Mouse (Mus musculus) cerebral cortex, adult 2 months (tissue): ENCODE results near the gene Gm49416.

Experiments
- WGBS: fragments of 180-500 bp; shearing (Covaris S2); methylation state at CpG from one replicate; pipeline ENCODE4 v1.1.7; 2018; 5-methylcytosine and 5-hydroxymethylcytosine counted together

The Gm49416 gene

DNA sequence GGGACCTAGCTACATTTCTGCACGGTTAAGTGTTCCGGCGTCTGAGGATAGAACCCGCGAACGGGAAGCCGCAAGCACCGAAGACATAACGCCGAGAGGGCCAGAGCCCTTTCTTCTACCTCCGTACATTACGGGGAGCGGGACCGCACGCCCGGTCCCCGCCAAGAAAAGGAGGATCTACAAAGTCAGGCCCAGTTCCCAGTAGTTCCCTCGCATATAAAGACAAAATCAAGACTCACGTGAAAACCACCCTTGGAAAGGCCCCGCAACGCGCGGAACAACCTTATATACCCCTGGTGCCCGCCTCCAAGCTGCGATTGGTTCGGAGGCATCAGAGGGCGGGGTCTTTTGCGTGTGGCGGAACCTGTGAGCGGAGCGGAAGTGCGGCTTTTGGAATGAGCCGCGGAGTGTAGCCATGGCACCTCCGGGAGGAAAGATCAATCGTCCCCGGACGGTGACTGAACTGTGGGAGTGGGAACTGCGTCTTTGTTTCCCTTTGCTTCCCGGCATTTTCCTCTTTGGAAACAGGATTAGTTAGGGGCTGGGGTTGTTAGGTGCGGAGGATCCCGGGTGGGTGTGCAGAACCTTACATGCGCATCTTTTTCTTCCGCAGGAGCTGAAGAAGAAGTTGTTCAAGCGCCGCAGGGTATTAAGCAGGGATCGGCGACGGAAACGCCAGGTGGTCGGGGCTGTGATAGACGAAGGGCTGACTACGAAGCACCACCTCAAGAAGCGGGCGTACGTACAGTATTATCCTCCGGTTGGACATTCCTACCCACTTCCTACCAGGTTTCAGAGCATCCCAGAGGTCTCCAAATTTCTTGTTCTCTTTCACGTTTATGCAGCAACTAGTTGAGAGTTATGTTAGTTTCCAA, at the start of gene Gm49416, which contains the start of gene 1810009A15Rik:
TSS of gene Gm49416 (plus strand) at position 416 of the 875 bp plus-strand sequence.
TSS of gene 1810009A15Rik (plus strand) at position 343 of the 875 bp plus-strand sequence.
- under 1% methylated on average over 58 of the region's 58 CpGs for WGBS

DNA sequence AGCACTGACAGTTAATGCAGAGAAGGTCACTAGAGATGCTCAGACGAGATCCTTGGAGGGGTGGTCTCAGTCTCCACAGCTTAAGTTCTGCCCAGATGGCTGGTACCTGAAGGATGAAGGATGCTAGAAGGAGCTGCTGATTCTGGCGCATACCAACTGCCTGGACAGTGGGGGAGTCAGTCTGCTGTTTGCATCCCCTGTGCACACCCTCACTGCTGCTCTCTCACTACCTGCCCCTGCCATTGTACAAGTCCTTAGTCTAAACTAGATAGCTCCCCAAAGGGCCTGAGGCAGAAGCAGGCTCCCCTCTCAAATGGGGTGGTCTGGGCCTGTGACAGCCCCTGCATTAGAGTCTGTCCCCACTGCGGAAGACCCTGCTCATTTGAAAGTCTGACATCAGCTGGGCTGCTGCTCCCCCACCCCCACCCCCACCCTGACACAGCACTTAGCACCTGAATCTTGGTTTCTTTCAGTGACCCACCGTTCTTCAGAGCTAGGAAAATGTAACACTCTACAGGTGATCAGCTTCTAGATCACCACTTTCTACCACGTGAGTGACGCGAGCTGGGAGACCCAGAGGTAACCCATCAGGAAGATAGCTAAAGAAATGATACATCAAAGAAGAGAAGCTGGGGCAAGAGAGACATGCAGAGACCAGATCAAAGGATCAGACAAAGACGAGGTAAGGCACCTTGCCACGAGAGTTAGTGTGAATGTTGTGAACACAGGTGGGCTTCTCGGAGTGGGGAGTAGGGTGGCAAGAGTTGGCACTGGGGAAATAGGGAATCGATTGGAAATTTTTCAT, 49.4 kb upstream of the Gm49416 start, which contains the start of gene Gng3:
TSS of gene Gng3 (minus strand) at position 92 of the 805 bp plus-strand sequence.
- 35% methylated on average over 11 of the region's 11 CpGs for WGBS

DNA sequence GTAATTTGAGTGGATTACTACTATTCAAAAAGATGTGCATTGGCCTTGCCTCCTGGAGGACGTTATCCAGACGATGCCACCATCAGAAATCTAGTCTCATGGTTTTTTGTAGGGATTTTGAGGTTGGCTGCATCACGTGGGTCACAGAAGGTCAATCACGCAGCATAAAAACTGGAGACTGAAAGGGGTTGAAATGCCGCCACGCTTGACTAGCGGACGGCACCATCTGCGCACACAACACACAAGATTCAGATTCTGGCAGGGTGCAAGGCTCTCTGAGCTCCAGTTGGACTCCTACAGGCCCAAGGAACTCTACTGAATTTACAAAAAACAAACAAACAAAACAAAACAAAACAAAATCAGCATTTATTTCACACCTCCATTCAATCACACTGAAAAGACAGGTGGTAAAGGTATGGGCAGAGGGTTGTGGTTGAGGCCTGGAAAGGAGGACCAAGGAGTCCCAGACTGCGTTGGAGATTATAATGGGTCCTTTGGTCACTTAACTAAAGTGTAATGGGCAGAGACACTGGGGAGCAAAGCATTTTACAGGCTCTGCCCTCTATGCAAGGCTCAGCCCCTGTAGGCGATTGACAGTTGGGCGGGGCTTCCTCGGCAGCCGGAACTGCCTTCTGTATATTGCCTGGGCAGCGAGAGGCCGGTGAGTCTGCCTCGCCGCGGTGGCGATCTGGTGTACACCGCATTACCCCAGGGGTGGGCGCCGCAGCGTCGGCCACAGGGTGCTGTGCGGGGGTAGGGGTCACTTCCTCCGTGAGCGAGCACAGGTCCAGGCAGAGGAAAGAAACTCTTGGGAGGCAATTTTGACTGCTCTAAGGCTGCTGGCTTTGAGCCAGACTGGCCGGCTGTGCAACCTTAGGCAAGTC, 48.6 kb upstream of the Gm49416 start:
- WGBS: 11% methylated on average over 29 of the region's 29 CpGs

DNA sequence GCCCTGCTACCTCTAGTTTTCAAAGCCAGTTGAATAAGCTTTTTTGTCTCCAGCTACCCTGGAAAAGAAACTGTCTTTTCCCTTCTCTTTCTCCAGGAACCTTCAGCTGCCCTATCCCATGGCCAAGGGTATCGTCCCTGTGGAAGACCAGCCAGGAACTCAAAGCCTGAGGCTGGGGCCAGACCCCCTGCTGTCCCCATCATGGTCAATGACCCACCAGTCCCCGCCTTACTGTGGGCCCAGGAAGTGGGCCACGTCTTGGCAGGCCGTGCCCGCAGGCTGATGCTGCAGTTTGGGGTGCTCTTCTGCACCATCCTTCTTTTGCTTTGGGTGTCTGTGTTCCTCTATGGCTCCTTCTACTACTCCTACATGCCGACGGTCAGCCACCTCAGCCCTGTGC, 47.7 kb upstream of the Gm49416 start:
- WGBS: 66% methylated on average over 7 of the region's 7 CpGs

DNA sequence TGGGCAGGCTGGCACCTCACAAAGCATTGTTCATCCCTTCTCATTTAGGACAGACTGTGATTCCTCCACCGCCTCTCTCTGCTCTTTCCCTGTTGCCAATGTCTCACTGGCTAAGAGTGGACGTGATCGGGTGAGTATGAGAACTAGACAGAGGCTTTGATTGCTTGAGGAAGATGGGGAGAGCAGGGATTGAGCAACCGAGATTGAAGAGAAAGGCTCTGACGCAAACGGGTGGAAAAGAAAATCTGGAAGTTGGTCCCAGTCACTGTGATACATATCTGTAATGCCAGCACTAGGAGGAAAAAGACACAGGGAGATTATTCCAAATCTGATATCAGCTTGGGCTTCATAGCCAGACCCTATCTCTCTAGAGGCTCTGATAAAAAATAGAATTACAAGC, 45.8 kb upstream of the Gm49416 start:
- 72% methylated on average over 6 of the region's 6 CpGs for WGBS

DNA sequence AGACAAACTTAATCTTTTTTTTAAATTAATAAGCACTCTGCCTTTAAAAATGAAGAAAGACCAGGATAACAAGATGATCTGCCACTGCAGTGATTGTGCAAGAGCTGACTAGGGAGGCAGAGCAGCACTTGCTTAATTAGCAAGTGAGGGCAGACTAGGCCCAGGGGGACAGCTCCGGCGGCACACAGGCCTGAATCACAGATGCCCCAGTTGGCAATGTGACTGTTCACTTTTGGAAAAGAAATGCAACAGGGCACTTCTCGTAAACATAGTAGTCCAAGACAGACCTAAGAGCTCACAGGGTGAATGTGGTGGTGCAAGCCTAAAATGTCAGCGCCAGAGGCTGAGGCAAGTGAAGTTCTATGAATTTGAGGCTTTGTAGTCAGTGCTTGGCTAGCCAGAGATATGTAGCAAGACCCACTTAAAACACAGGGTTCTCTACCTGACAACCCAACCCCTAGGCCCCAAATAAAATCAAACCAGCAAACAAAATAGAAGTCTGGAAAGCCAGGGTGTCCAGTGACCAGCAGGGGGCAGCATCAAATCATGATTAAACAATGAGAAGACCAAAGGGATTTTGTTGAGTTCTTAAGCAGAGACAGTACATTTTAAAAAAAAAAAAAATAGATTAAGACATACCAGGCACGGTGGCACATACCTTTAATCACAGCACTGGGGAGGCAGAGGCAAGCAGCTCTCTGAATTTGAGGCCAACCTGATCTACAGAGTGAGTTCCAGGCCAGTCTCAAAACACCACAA, 44.2 kb upstream of the Gm49416 start:
- 34% methylated on average over 5 of the region's 5 CpGs for WGBS

DNA sequence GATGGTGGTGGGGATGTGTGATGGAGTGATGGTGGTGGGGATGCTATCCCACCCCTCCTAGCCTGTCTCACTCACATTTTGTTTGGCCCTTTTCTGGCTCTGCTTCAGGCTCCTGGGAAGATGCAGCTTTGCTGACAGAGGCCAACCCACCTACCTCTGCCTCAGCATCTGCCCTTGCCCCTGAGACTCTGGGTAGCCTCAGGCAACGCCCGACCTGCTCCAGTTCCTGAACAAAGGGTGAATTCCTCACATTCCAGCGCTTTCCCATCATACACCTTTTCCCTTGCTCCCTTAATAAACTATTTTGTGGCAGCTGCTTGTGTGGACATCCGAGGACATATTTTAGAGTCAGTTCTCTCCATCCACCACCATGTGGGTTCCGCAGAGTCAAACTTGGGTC, 40.4 kb upstream of the Gm49416 start:
- 84% methylated on average over 5 of the region's 5 CpGs for WGBS

DNA sequence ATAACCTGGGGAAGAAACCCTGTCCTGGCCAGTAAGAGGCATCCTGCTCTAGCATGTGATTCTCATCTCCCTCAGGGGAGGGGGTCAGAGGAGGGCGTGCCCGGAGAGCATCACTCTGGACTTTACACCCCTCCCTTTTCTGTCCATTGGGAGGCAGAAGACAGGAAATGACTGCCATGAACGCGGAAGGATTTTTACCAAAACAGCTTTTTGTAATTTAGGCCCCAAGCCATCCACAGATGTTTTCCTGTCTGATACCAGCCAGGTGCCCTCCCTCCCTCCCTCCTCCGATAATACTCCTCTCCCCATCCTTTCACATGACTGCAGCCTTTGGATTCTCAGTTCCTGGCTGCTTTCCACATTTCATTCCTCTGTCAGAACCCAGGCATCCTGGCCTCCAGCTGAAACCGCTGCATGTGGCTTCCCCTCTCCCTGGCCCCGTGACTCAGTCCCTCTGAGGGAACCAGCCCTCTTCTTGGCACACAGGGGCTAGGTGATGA, 38.3 kb upstream of the Gm49416 start, which contains the start of gene Lrrn4cl:
TSS of gene Lrrn4cl (plus strand) at position 367 of the 500 bp plus-strand sequence.
- 23% methylated on average over 7 of the region's 7 CpGs for WGBS

DNA sequence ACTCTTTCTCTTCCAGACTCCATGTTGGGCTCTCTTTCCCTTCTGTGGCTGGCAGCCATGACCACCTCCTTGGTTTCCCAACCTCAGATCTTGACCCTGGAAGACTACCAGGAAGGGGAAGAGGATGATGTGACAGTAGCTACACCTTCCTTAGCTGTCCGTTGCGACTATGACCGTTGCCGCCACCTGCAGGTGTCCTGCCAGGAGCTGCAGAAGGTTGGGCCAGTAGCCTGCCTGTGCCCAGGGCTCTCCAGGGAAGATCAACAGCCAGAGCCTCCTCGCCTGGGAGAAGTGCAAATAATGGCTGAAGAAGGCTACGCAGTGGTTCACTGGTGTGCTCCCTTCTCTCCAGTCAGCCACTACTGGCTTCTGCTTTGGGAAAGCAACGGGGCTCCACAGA, 37.1 kb upstream of the Gm49416 start:
- 70% methylated on average over 7 of the region's 7 CpGs for WGBS

DNA sequence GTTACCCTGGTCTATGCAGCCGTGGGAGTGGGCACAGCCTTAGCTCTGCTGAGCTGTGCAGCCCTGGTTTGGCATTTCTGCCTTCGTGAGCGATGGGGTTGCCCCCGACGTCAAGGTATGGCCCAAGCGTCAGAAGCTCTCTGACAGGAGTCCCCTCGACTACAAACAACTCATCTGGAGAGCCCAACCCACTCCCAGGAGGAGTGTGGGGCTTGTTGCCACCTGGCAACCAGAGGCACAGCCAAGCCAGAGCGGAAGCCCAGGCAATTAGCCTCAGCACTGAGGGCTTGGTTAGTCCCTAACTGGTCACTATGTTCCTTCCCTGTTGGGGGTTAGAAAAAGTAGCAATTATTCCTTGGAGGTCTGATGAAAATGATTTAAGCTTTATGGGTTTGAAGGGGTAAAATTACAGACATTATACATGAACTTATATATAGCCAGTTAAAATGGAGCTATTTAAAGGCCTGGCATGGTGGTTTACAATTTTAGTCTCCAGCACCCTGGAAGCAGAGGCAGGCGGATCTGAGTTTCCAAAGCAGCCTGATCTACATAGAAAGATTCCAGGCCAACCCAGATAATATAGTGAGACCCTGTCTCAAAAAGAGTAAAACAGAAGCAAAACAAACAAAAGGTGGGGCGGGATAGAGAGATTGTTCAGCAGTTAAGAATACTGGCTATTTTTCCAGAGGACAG, 36.3 kb upstream of the Gm49416 start:
- 40% methylated on average over 10 of the region's 10 CpGs for WGBS

DNA sequence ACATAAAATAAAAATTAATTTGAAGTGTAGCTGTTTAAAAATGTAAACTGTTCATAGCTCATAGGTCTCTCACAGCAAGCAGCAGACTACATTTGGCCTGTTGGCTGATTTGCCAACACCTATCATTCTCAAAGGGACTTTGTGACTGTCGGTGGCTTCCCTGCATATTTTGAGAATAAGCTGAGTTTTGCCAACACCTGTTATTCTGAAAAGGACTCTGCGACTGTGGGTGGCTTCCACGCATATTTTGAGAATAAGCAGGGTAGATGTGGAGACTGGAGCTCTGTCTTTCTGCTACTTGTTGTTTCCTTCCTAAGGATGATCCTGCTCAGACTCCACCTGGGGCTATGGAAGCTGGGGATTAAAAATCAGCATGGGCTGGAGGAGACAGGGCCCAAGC, 35.6 kb upstream of the Gm49416 start:
- WGBS: 36% methylated on average over 3 of the region's 3 CpGs

DNA sequence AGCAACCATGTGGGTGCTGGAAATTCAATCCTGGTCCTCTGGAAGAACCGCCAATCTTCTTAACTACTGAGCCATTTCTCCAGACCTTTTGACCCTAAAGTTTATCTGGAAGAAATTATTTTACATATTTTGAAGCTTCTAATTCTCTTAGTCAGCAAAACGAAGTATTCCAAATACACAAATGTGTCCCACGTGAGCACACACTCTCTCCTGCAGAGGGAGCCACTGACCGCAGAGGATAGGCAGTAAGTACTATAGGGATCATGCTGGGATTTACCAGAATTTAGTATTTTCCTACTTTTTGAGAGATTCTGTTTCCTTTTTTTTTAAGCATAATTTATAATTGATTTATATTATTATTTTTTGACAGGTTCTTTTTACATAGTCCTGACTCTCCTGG, 31.0 kb upstream of the Gm49416 start:
- 35% methylated on average over 4 of the region's 4 CpGs for WGBS

DNA sequence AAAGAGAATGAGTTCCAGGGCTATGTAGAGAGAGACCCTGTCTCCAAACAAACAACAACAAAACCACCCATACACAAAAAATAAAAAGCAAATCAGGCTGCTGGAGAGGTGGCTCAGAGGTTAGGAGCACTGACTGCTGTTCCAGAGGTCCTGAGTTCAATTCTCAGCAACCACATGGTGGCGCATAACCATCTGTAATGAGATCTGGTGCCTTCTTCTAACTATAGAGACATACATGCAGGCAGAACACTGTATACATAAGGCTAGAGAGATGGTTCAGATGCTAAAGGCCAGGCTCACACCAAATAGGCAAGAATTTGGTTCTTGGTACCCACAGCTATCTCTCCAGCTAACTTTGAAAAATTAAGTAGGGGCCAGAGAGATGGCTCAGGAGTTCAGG, 29.7 kb upstream of the Gm49416 start:
- WGBS: 6% methylated on average over 1 of the region's 1 CpGs

DNA sequence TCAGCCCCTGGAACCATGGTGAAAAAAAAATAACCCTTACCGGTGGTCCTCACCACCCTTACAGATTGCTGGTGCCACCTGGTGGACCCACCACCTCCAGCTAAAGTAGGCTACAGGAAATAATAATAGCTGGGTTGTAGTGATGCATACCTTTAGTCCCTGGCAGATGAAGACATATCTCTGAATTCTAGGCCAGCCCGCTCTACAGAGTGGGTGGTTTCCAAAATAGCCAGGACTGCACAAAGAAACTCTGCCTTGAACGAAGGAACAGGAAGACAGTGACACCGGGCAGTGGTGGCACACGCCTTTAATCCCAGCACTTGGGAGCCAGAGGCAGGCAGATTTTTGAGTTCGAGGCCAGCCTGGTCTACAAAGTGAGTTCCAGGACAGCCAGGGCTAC, 24.5 kb upstream of the Gm49416 start:
- WGBS: 52% methylated on average over 6 of the region's 6 CpGs

DNA sequence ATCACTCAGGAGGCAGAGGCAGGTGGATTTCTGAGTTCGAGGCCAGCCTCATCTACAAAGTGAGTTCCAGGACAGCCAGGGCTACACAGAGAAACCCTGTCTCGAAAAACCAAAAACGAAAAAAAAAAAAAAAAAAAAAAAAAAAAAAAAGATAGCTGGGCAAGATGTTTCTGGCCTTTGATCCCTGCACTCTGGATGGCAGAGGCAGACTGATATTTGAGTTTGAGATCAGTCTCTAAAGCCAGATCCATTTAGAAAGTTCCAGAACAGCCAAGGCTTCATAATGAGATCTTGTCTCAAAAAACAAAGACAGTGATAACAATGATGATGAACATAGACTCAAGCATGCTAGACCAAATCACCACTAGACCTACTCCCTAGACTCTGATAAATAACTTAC, 18.3 kb upstream of the Gm49416 start:
- WGBS: 77% methylated on average over 3 of the region's 3 CpGs

DNA sequence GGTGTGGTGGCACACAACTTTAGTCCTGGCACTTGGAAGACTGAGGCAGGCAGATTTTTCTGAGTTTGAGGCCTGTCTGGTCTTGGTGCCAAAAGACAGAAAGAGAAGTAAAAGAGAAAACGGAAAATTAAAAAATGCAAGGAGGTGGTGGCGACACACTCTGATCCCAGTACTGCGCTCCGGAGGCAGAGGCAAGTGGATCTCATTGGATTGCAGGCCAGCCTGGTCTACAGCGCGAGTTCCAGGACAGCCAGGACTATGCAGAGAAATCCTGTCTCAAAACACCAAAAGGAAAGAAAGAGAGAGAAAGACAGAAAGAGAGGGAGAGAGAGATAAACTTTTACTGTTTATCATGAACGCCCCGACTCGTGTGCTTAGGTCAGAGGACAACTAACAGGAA, 17.9 kb upstream of the Gm49416 start:
- WGBS: 30% methylated on average over 9 of the region's 9 CpGs

DNA sequence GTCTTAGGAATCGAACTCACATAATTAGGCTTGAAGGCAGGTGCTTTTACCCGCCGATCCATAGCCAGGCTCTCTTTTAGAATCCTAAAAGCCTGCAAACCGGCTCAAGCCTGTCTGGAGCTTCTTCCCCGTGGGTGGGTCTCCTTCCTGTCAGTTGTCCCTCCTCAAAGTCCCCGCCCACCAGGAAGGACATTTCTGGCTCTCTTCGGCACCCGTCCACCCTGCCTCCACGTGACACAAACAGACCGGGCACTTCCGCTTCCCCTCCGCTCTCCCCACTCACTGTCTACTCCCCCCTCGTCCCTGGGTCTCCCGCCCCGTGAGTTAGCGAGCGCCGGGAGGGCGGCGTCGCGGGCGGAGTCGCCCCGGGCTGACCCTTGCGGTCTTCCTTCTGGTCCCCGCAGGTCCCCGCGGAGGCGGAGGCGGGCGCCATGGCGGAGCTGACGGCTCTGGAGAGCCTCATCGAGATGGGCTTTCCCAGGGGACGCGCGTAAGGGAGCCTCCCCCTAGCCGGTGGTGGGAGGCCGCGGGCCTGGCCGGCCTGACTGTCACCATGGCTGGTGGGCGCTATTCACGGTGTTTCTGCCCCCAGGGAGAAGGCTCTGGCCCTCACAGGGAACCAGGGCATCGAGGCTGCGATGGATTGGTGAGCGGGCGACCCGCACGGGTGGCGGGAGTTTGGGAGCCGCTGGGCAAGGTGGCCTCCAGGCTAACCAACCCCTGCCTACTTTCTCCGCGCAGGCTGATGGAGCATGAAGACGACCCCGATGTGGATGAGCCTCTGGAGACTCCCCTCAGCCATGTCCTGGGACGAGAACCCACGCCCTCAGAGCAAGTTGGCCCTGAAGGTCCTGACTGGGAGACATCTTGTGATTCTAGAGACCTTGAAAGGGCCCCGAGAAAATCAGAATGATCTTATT, 17.2 kb upstream of the Gm49416 start, which contains the start of gene Ubxn1:
TSS of gene Ubxn1 (plus strand) at position 230 of the 920 bp plus-strand sequence.
- 1% methylated on average over 59 of the region's 59 CpGs for WGBS

DNA sequence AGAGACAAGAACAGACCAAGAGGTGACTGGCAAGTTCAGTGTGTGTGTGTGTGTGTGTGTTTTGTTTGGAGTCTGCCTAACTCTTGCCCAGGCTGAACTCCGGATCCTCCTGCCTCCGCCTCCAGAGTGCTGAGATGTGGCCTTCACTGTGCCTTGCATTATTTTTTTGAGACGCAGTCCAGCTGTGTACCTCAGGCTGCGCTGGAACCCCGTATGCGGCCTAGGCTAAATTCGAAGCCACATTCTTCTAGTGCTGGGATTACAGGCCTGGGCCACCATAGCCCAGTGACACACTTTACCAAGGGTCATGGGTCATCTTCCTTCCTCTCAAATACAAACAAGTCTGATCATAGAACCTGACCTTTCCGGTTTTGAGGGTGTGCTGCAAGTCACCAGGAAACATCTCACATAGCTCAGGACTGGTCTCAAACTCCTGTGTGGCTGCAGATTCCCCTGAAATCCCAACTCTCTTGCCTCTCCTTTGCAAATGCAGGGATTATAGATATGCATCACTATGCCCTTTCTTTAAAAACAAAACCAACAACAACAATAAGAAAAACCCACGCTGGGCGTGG, 16.4 kb upstream of the Gm49416 start:
- WGBS: 66% methylated on average over 10 of the region's 10 CpGs
